Mouse (Mus musculus): Measurements from ENCODE around the gene D430041D05Rik. TPM values are rescaled to one million over a fixed set of nuclear protein-coding genes. Genes with fewer than 3 reads are reported as not detected.

Gene D430041D05Rik
- polyA plus RNA-seq, 1 experiment from 2014 or later, result 0.42 TPM

GRCm38 (mm10) chr2:104095741-104096213 is 315.0 kb downstream of the D430041D05Rik start, which contains the start of gene Cd59a:
Gene Cd59a, plus strand, starts transcription at chr2:104095801.
- no peaks in the 10 kb centered on the region for H3K9me3 ChIP-seq (ENCODE audit: low read length)
- peak within 1 kb of the TSS; percentile 79 for H3K9ac ChIP-seq (replicated peaks; ENCODE audit: low read length)
- H3K27ac ChIP-seq (ENCODE audit: low read length), result peak within 1 kb of the TSS; percentile 91
- peak within 1 kb of the TSS; percentile 64 for H3K4me3 ChIP-seq (ENCODE audit: low read length)
- no peaks in the 10 kb centered on the region for H3K27me3 ChIP-seq (ENCODE audit: insufficient read depth, low read length)
- no peaks in the 10 kb centered on the region for H3K36me3 ChIP-seq (ENCODE audit: insufficient read depth, low read length)
- 2% methylated on average over 15 of the region's 15 CpGs for WGBS
- H3K4me2 ChIP-seq (replicated peaks; ENCODE audit: low read depth, low read length), result peak within 1 kb of the TSS; percentile 82
- peak; percentile 96 for ATAC-seq (ENCODE audit: low FRiP score, low TSS enrichment)
- peaks cover 12% of the 10 kb centered on the region; the same call in 1 of the 2 replicates for H3K4me1 ChIP-seq (ENCODE audit: insufficient read depth, low read length)

GRCm38 (mm10) chr2:104093305-104093704 is 317.5 kb downstream of the D430041D05Rik start:
- Histone ChIP-seq H3K9me3 (ENCODE audit: low read length) (no peaks in the 10 kb centered on the region), H3K4me3 (ENCODE audit: low read length) (no peak overlapping the region), H3K4me1 (ENCODE audit: insufficient read depth, low read length) (peaks cover 7% of the 10 kb centered on the region; the same call in 1 of the 2 replicates), H3K27ac (ENCODE audit: low read length) (no peak overlapping the region), H3K4me2 (replicated peaks; ENCODE audit: low read depth, low read length) (no peak overlapping the region), H3K27me3 (ENCODE audit: insufficient read depth, low read length) (no peaks in the 10 kb centered on the region), H3K36me3 (ENCODE audit: insufficient read depth, low read length) (no peaks in the 10 kb centered on the region), H3K9ac (replicated peaks; ENCODE audit: low read length) (no peak overlapping the region)
- 69% methylated on average over 2 of the region's 2 CpGs for WGBS
- ATAC-seq (ENCODE audit: low FRiP score, low TSS enrichment), result no peak

MicroRNA genes within 50 kb of the gene (microRNA counts, 519-probe panel; counts per million panel counts)
- 104 counts per million, percentile 35 among the panel's probes with 10 or more counts for microRNA mmu-miR-1902

Small RNA genes lying within 50 kb of the gene (microRNA-seq; reads per million reads assigned to microRNA genes)
- not detected for gene Mir1902

Other genes starting within 250 kb of the D430041D05Rik start
- gene Hipk3, start 83.4 kb upstream of the D430041D05Rik start, polyA plus RNA-seq (2015; fragmentation: Nextera tagmentation; extraction: Ambion mirVana), result 11.4 and 12.1 TPM in 2 replicates
- 62.9 and 74.6 TPM in 2 replicates for gene Cstf3, start 179.5 kb upstream of the D430041D05Rik start, polyA plus RNA-seq (2015; fragmentation: Nextera tagmentation; extraction: Ambion mirVana)

Measured in kidney, embryonic 16.5 days (tissue).